8 mouse cellular contexts compared by ENCODE assay signal in the genomic region with DNA sequence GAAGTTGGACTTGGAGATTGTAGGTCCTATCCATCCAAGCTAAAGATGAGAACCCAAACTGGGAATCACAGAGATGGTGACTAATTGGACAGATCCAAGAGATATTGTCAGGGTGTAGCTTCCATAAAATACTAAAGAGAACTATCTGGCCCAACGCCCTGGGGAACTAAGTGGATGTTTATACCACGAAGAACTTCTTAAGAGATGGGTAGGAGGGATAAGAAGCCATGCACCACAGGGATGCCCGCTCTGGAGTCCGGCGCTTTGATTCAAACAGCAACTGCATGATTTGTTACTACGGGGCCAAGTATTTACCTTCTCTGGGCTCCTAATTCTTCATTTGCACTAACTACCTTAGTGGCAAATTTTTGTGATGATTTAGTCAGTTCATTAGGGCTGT. TPM values are rescaled to one million over a fixed set of nuclear protein-coding genes. Genes with fewer than 3 reads are reported as not detected.
DNase-seq lines count a peak whose midpoint lies in the region; ATAC-seq and TF ChIP-seq lines count a peak whose summit lies in the region.

No protein-coding gene starts in this region.

- no peaks in the 10 kb centered on the region for H3K9me3 ChIP-seq in kidney, embryonic 14.5 days (ENCODE audit: control insufficient read depth, low read length)
- no peaks in the 10 kb centered on the region for H3K9me3 ChIP-seq in heart, postnatal 0 days (replicated peaks; ENCODE audit: control insufficient read depth, low read length)

- TF ChIP-seq POLR2A in bone marrow, adult 2 months (IDR thresholded peaks at IDR 0.05; ENCODE audit: borderline replicate concordance, control insufficient read depth, low read depth, low read length): no peak

- H3K4me3 ChIP-seq in kidney, embryonic 14.5 days (ENCODE audit: low read length): peak overlapping the region; percentile 66
- peak overlapping the region; percentile 63 for H3K4me3 ChIP-seq in bone marrow, adult 2 months (replicated peaks; ENCODE audit: control insufficient read depth, low read depth, low read length)
- peak overlapping the region; percentile 69 for H3K4me3 ChIP-seq in heart, postnatal 0 days (ENCODE audit: low read depth, low read length)

- no peak for TF ChIP-seq EP300 in heart, postnatal 0 days (IDR thresholded peaks at IDR 0.05; ENCODE audit: low read depth)

- peak; percentile 41 for ATAC-seq in kidney, embryonic 14.5 days (ENCODE audit: low FRiP score, low TSS enrichment)
- ATAC-seq in heart, postnatal 0 days (ENCODE audit: insufficient read depth, low read depth): no peak

- TF ChIP-seq CTCF in bone marrow, adult 2 months (IDR thresholded peaks at IDR 0.05; ENCODE audit: control insufficient read depth, insufficient read depth, low read length): no peak
- TF ChIP-seq CTCF in heart, postnatal 0 days (IDR thresholded peaks at IDR 0.05; ENCODE audit: low read depth): no peak

- peak overlapping the region; percentile 69 for H3K9ac ChIP-seq in kidney, embryonic 14.5 days (ENCODE audit: low read depth, low read length)
- H3K9ac ChIP-seq in heart, postnatal 0 days (replicated peaks; ENCODE audit: low read depth, low read length): peak overlapping the region; percentile 58

- H3K27me3 ChIP-seq in kidney, embryonic 14.5 days (ENCODE audit: control insufficient read depth, insufficient read depth, low read length): no peaks in the 10 kb centered on the region
- H3K27me3 ChIP-seq in heart, postnatal 0 days (ENCODE audit: control insufficient read depth, insufficient read depth, low read length): no peaks in the 10 kb centered on the region

- 4% methylated on average over 6 of the region's 6 CpGs for WGBS in kidney, embryonic 14.5 days
- WGBS in bone marrow, adult 2 months: 27% methylated on average over 6 of the region's 6 CpGs
- 8% methylated on average over 6 of the region's 6 CpGs for WGBS in heart, postnatal 0 days

- peak overlapping the region; percentile 69 for H3K4me2 ChIP-seq in kidney, embryonic 14.5 days (replicated peaks; ENCODE audit: low read depth, low read length)
- H3K4me2 ChIP-seq in heart, postnatal 0 days (ENCODE audit: low read depth, low read length): peak overlapping the region; percentile 86

- H3K36me3 ChIP-seq in kidney, embryonic 14.5 days (ENCODE audit: control insufficient read depth, insufficient read depth, low read length): no peaks in the 10 kb centered on the region; the same call in 1 of the 2 replicates
- no peaks in the 10 kb centered on the region; the same call in 1 of the 2 replicates for H3K36me3 ChIP-seq in heart, postnatal 0 days (replicated peaks; ENCODE audit: control insufficient read depth, insufficient read depth, low read length)

- DNase-seq in kidney, adult 9 months: no peak
- no peak for DNase-seq in heart, postnatal 0 days (ENCODE audit: low spot score)
- DNase-seq in lung, postnatal 10 days: peak; percentile 3
- DNase-seq in urinary bladder, postnatal 4 days (ENCODE audit: low spot score in 2 of 2): no peak
- no peak for DNase-seq in adrenal gland, postnatal 10 days
- DNase-seq in spleen, postnatal 4 days (ENCODE audit: low spot score in 2 of 2): no peak

- no peak overlapping the region for H3K27ac ChIP-seq in kidney, embryonic 14.5 days (ENCODE audit: low read depth, low read length)
- H3K27ac ChIP-seq in bone marrow, adult 2 months (ENCODE audit: control insufficient read depth, insufficient read depth, low read depth, low read length, poor library complexity): no peak overlapping the region; the same call in 1 of the 2 replicates
- peak overlapping the region; percentile 43; the same call in 1 of the 2 replicates for H3K27ac ChIP-seq in heart, postnatal 0 days (ENCODE audit: low read depth)

- H3K4me1 ChIP-seq in kidney, embryonic 14.5 days (ENCODE audit: control insufficient read depth, insufficient read depth, low read length): no peaks in the 10 kb centered on the region
- no peaks in the 10 kb centered on the region for H3K4me1 ChIP-seq in bone marrow, adult 2 months (ENCODE audit: control insufficient read depth, insufficient read depth, low read length)
- peaks cover 8% of the 10 kb centered on the region; the same call in 1 of the 2 replicates for H3K4me1 ChIP-seq in heart, postnatal 0 days (ENCODE audit: control insufficient read depth, insufficient read depth)

RNA-seq across cellular contexts. Expression of gene Bbs7, which starts 0.6 kb away (rescaled TPM):
- polyA plus RNA-seq in kidney, embryonic 14.5 days (2014; fragmentation: Nextera tagmentation; extraction: Ambion mirVana): 9.9 and 15.6 TPM in 2 replicates
- 1.7 and 1.9 TPM in 2 replicates for polyA plus RNA-seq in bone marrow, adult 2 months (2011; ENCODE audit: insufficient read depth, insufficient read length, low replicate concordance, missing spikeins)
- total RNA-seq in heart, postnatal 0 days (2014; rRNA removed; ENCODE audit: low replicate concordance): 0.50 and 6.0 TPM in 2 replicates
- 7.9 and 8.2 TPM in 2 replicates for polyA plus RNA-seq in heart, postnatal 0 days (2015; fragmentation: Nextera tagmentation; extraction: Ambion mirVana)
- total RNA-seq in adrenal gland, postnatal 10 days (2021): 10 to 100 TPM in 1 of 2 experiments, 1 to 10 TPM in 1; 8.5 to 11.4 TPM

RNA-seq across cellular contexts. Expression of gene Ccna2, which starts 40.7 kb away (rescaled TPM):
- 201 and 230 TPM in 2 replicates for polyA plus RNA-seq in kidney, embryonic 14.5 days (2014; fragmentation: Nextera tagmentation; extraction: Ambion mirVana)
- polyA plus RNA-seq in bone marrow, adult 2 months (2011; ENCODE audit: insufficient read depth, insufficient read length, low replicate concordance, missing spikeins): 106 and 159 TPM in 2 replicates
- 172 and 290 TPM in 2 replicates for total RNA-seq in heart, postnatal 0 days (2014; rRNA removed; ENCODE audit: low replicate concordance)
- polyA plus RNA-seq in heart, postnatal 0 days (2015; fragmentation: Nextera tagmentation; extraction: Ambion mirVana): 41.9 and 44.0 TPM in 2 replicates
- total RNA-seq in adrenal gland, postnatal 10 days (2021): 10 to 100 TPM; 30.3 to 33.2 TPM
